In the genomic region with DNA sequence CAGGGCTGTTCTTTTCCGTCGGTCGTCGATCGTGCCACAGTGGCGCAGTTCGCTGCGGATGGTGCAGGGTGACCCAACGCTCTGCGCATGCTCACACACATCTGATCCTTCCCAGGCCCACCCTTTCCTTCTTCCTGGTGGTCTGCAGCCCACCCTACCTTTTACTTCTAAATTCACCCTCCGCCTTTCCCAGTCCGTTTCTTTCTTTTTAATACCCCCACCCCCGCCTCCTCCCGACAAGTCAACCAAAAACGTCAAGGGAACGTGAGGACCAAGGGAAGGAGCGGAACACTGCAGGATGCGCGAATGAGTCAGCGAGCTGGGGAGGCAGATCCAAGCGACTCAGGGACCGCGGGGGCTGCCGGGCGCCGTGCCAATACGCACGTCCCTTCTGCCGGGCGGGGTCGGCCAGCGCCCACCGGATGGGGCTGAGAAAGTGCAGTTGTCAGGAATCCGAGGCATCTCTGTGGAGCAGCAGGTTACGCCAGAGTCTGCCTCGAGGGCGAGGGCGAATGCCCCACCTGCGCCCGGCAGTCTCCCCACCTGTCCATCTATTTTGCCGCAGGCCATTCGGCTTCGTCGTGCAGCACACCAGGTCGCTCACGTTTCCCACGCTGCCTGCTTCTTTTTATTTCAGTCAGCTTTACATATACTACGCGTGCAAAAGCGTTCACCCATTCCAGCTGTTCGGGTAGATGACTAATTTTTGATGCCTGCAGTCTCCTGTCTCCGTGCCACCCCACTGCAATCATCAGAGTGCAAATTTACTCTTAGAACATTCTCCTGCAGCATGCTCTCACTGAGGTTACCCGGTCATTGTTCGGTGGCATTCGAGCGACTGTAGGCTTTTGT, we compare ENCODE assay signal across 8 mouse cellular contexts. TPM values are rescaled to one million over a fixed set of nuclear protein-coding genes. Genes with fewer than 3 reads are reported as not detected.
A peak's percentile ranks its signal among the peaks of the same experiment; 100 is the strongest.
DNase-seq lines count a peak whose midpoint lies in the region; ATAC-seq and TF ChIP-seq lines count a peak whose summit lies in the region.

No protein-coding gene starts in this region.

- H3K36me3 ChIP-seq in heart, adult 2 months (ENCODE audit: control insufficient read depth, insufficient read depth, low read length): no peaks in the 10 kb centered on the region
- no peaks in the 10 kb centered on the region for H3K36me3 ChIP-seq in lung, postnatal 0 days (ENCODE audit: insufficient read depth, low read length)

- peak overlapping the region; percentile 75 for H3K4me2 ChIP-seq in lung, postnatal 0 days (replicated peaks; ENCODE audit: low read depth, low read length)

- peak; percentile 67 for ATAC-seq in lung, postnatal 0 days

- TF ChIP-seq CTCF in heart, adult 2 months (IDR thresholded peaks at IDR 0.05): no peak
- TF ChIP-seq CTCF in lung, postnatal 0 days (IDR thresholded peaks at IDR 0.05): no peak

- H3K79me2 ChIP-seq in heart, adult 2 months (replicated peaks; ENCODE audit: control insufficient read depth, insufficient read depth, low read length): no peaks in the 10 kb centered on the region

- H3K27ac ChIP-seq in heart, adult 2 months: no peak overlapping the region
- no peak overlapping the region for H3K27ac ChIP-seq in lung, postnatal 0 days (ENCODE audit: low read length)

- H3K9ac ChIP-seq in heart, adult 2 months (ENCODE audit: low read depth, low read length): peak overlapping the region; percentile 40
- no peak overlapping the region for H3K9ac ChIP-seq in lung, postnatal 0 days (replicated peaks; ENCODE audit: low read depth)

- TF ChIP-seq POLR2A in heart, adult 2 months (IDR thresholded peaks at IDR 0.05; ENCODE audit: insufficient read depth, low read depth, low read length): no peak

- no peak for TF ChIP-seq EP300 in heart, adult 2 months (IDR thresholded peaks at IDR 0.05; ENCODE audit: insufficient read depth, low read depth, low read length)
- TF ChIP-seq EP300 in lung, postnatal 0 days (IDR thresholded peaks at IDR 0.05): no peak

- intact Hi-C loops in heart, adult 2 months (cut with DNase I): no loop called here

- H3K27me3 ChIP-seq in heart, adult 2 months (ENCODE audit: control insufficient read depth, insufficient read depth, low read length): no peaks in the 10 kb centered on the region; the same call in 1 of the 2 replicates
- no peaks in the 10 kb centered on the region for H3K27me3 ChIP-seq in lung, postnatal 0 days (replicated peaks; ENCODE audit: insufficient read depth, low read length)

- DNase-seq in B cell, adult 2 months: peak; percentile 35 to 37
- DNase-seq in Muller cell, postnatal 12 days (ENCODE audit: inconsistent ontology term): peak; percentile 75
- peak; percentile 80 to 83 for DNase-seq in cerebellum, postnatal 36 days
- peak; percentile 40 to 52 for DNase-seq in heart, adult 2 months
- peak; percentile 38 for DNase-seq in kidney, postnatal 14 days
- peak; percentile 33 for DNase-seq in lung, postnatal 0 days (ENCODE audit: low spot score)
- peak; percentile 92 for DNase-seq in right cerebral cortex, postnatal 10 days (ENCODE audit: low spot score in 2 of 2)
- DNase-seq in urinary bladder, adult 2 months (ENCODE audit: low spot score): no peak

- H3K9me3 ChIP-seq in lung, postnatal 0 days (ENCODE audit: low read length): no peaks in the 10 kb centered on the region

- under 1% methylated on average over 56 of the region's 56 CpGs for WGBS in heart, adult 2 months
- under 1% methylated on average over 55 of the region's 56 CpGs for WGBS in lung, postnatal 0 days

- H3K4me1 ChIP-seq in heart, adult 2 months (ENCODE audit: control insufficient read depth, insufficient read depth, low read length): peaks cover 3% of the 10 kb centered on the region; the same call in 1 of the 2 replicates
- peaks cover 9% of the 10 kb centered on the region; the same call in 1 of the 2 replicates for H3K4me1 ChIP-seq in lung, postnatal 0 days (ENCODE audit: insufficient read depth, low read depth, low read length)

- peak overlapping the region; percentile 49 for H3K4me3 ChIP-seq in heart, adult 2 months
- peak overlapping the region; percentile 31 for H3K4me3 ChIP-seq in lung, postnatal 0 days (ENCODE audit: low read depth, low read length)

RNA-seq across cellular contexts. Expression of gene Slc2a3, which starts 36.8 kb away (rescaled TPM):
- 1 to 10 TPM; 1.6 to 4.7 TPM for total RNA-seq in heart, adult 2 months (2021)
- 3.0 and 3.3 TPM in 2 replicates for polyA plus RNA-seq in heart, adult 2 months (2012; rRNA removed)
- polyA plus RNA-seq in lung, postnatal 0 days (2015; fragmentation: Nextera tagmentation; extraction: Ambion mirVana): 3.8 and 5.0 TPM in 2 replicates
- polyA plus RNA-seq in urinary bladder, adult 2 months (2012; rRNA removed): 5.1 and 5.9 TPM in 2 replicates

RNA-seq across cellular contexts. Expression of gene Foxj2, which starts 55.0 kb away (rescaled TPM):
- total RNA-seq in heart, adult 2 months (2021): 10 to 100 TPM; 35.2 to 36.3 TPM
- polyA plus RNA-seq in heart, adult 2 months (2012; rRNA removed): 19.8 and 20.7 TPM in 2 replicates
- 5.5 and 6.1 TPM in 2 replicates for polyA plus RNA-seq in lung, postnatal 0 days (2015; fragmentation: Nextera tagmentation; extraction: Ambion mirVana)
- polyA plus RNA-seq in urinary bladder, adult 2 months (2012; rRNA removed): 7.2 and 15.7 TPM in 2 replicates

RNA-seq across cellular contexts. Expression of gene Nanog, which starts 57.4 kb away (rescaled TPM):
- not detected for total RNA-seq in heart, adult 2 months (2021)
- polyA plus RNA-seq in heart, adult 2 months (2012; rRNA removed): not detected in 2 replicates
- 0.24 and 0.36 TPM in 2 replicates for polyA plus RNA-seq in lung, postnatal 0 days (2015; fragmentation: Nextera tagmentation; extraction: Ambion mirVana)
- 0.07 and 0.12 TPM in 2 replicates for polyA plus RNA-seq in urinary bladder, adult 2 months (2012; rRNA removed)
